Mouse (Mus musculus): ENCODE measurements at regions not wholly inside any gene's neighbourhood (a gene's known extent, or its start where the extent isn't known, plus 50 kb on each side); places are given as distances from the start of the nearest gene placed in this dataset.
"Not testable (repeated sequence)": the region's sequence is repeated elsewhere in the genome, so short reads cannot be mapped to it uniquely, and the experiment has no call there.

- Histone ChIP-seq H3K27ac (ENCODE audit: low read depth) (no peak overlapping the region), H3K27me3 (ENCODE audit: control insufficient read depth, insufficient read depth, low read length) (no peaks in the 10 kb centered on the region), H3K4me3 (ENCODE audit: low read depth, low read length) (no peak overlapping the region), H3K4me2 (ENCODE audit: low read depth, low read length) (no peak overlapping the region), H3K36me3 (replicated peaks; ENCODE audit: control insufficient read depth, insufficient read depth, low read length) (no peaks in the 10 kb centered on the region), H3K4me1 (ENCODE audit: control insufficient read depth, insufficient read depth) (no peaks in the 10 kb centered on the region), H3K9ac (replicated peaks; ENCODE audit: low read depth, low read length) (no peak overlapping the region), H3K9me3 (replicated peaks; ENCODE audit: control insufficient read depth, low read length) (no peaks in the 10 kb centered on the region)
- no peak for TF ChIP-seq EP300 (IDR thresholded peaks at IDR 0.05; ENCODE audit: low read depth)
- no peak for TF ChIP-seq CTCF (IDR thresholded peaks at IDR 0.05; ENCODE audit: low read depth)
- ATAC-seq (ENCODE audit: insufficient read depth, low read depth), result no peak
- no peak for DNase-seq (ENCODE audit: low spot score)
- 93% methylated on average over 8 of the region's 8 CpGs for WGBS
Observed at GRCm38 (mm10) chr8:35089519-35089918, 676.1 kb upstream of the Gm19410 start.

GRCm38 (mm10) chr8:35101701-35102100 lies 663.9 kb upstream of the Gm19410 start:
- DNase-seq (ENCODE audit: low spot score) (no peak), ATAC-seq (ENCODE audit: insufficient read depth, low read depth) (no peak; the same call in 1 of the 2 replicates)
- no peak overlapping the region for H3K27ac ChIP-seq (ENCODE audit: low read depth)
- no peak overlapping the region for H3K4me2 ChIP-seq (ENCODE audit: low read depth, low read length)
- no peaks in the 10 kb centered on the region for H3K9me3 ChIP-seq (replicated peaks; ENCODE audit: control insufficient read depth, low read length)
- H3K4me3 ChIP-seq (ENCODE audit: low read depth, low read length), result no peak overlapping the region
- H3K9ac ChIP-seq (replicated peaks; ENCODE audit: low read depth, low read length), result no peak overlapping the region
- H3K4me1 ChIP-seq (ENCODE audit: control insufficient read depth, insufficient read depth), result 0 out of 2 replicates have a peak, but pooled peaks cover 7% of the 10 kb centered on the region
- H3K36me3 ChIP-seq (replicated peaks; ENCODE audit: control insufficient read depth, insufficient read depth, low read length), result no peaks in the 10 kb centered on the region
- 80% methylated on average over 5 of the region's 5 CpGs for WGBS
- no peak for TF ChIP-seq CTCF (IDR thresholded peaks at IDR 0.05; ENCODE audit: low read depth)
- no peak for TF ChIP-seq EP300 (IDR thresholded peaks at IDR 0.05; ENCODE audit: low read depth)
- H3K27me3 ChIP-seq (ENCODE audit: control insufficient read depth, insufficient read depth, low read length), result no peaks in the 10 kb centered on the region

- not testable (repeated sequence) for H3K27me3 ChIP-seq (ENCODE audit: control insufficient read depth, insufficient read depth, low read length); H3K4me2 ChIP-seq (ENCODE audit: low read depth, low read length); DNase-seq (ENCODE audit: low spot score); H3K9me3 ChIP-seq (replicated peaks; ENCODE audit: control insufficient read depth, low read length); H3K4me1 ChIP-seq (ENCODE audit: control insufficient read depth, insufficient read depth); H3K36me3 ChIP-seq (replicated peaks; ENCODE audit: control insufficient read depth, insufficient read depth, low read length); H3K27ac ChIP-seq (ENCODE audit: low read depth); H3K9ac ChIP-seq (replicated peaks; ENCODE audit: low read depth, low read length); H3K4me3 ChIP-seq (ENCODE audit: low read depth, low read length)
- WGBS, result 12% methylated on average over 3 of the region's 3 CpGs
- peak; percentile 35 for ATAC-seq (ENCODE audit: insufficient read depth, low read depth)
Observed at GRCm38 (mm10) chr8:35102102-35102501, 663.5 kb upstream of the Gm19410 start.

GRCm38 (mm10) chr8:35104465-35104876 lies 661.1 kb upstream of the Gm19410 start:
- not testable (repeated sequence) for H3K4me3 ChIP-seq (ENCODE audit: low read depth, low read length); H3K9me3 ChIP-seq (replicated peaks; ENCODE audit: control insufficient read depth, low read length); H3K27ac ChIP-seq (ENCODE audit: low read depth); H3K4me2 ChIP-seq (ENCODE audit: low read depth, low read length); H3K9ac ChIP-seq (replicated peaks; ENCODE audit: low read depth, low read length); H3K36me3 ChIP-seq (replicated peaks; ENCODE audit: control insufficient read depth, insufficient read depth, low read length); H3K27me3 ChIP-seq (ENCODE audit: control insufficient read depth, insufficient read depth, low read length)
- ATAC-seq (ENCODE audit: insufficient read depth, low read depth) (peak; percentile 76), DNase-seq (ENCODE audit: low spot score) (peak; percentile 7)
- 0 out of 2 replicates have a peak, but pooled peaks cover 14% of the 10 kb centered on the region for H3K4me1 ChIP-seq (ENCODE audit: control insufficient read depth, insufficient read depth)

GRCm38 (mm10) chr8:35109506-35110217 lies 655.9 kb upstream of the Gm19410 start:
- no peak for DNase-seq (ENCODE audit: low spot score)
- 66% methylated on average over 27 of the region's 27 CpGs for WGBS
- Histone ChIP-seq H3K36me3 (replicated peaks; ENCODE audit: control insufficient read depth, insufficient read depth, low read length) (no peaks in the 10 kb centered on the region), H3K4me3 (ENCODE audit: low read depth, low read length) (no peak overlapping the region), H3K4me2 (ENCODE audit: low read depth, low read length) (peak overlapping the region; percentile 28), H3K27ac (ENCODE audit: low read depth) (peak overlapping the region; percentile 5), H3K27me3 (ENCODE audit: control insufficient read depth, insufficient read depth, low read length) (no peaks in the 10 kb centered on the region), H3K9me3 (replicated peaks; ENCODE audit: control insufficient read depth, low read length) (no peaks in the 10 kb centered on the region), H3K4me1 (ENCODE audit: control insufficient read depth, insufficient read depth) (peaks cover 27% of the 10 kb centered on the region), H3K9ac (replicated peaks; ENCODE audit: low read depth, low read length) (no peak overlapping the region)
- ATAC-seq (ENCODE audit: insufficient read depth, low read depth), result no peak
- TF ChIP-seq EP300 (IDR thresholded peaks at IDR 0.05; ENCODE audit: low read depth) (no peak), CTCF (IDR thresholded peaks at IDR 0.05; ENCODE audit: low read depth) (no peak)

GRCm38 (mm10) chr8:35110286-35110685 lies 655.3 kb upstream of the Gm19410 start:
- no peak for DNase-seq (ENCODE audit: low spot score)

More at GRCm38 (mm10) chr8:35110286-35110685, 655.3 kb upstream of the Gm19410 start:
- Histone ChIP-seq H3K27me3 (ENCODE audit: control insufficient read depth, insufficient read depth, low read length) (no peaks in the 10 kb centered on the region), H3K4me2 (ENCODE audit: low read depth, low read length) (no peak overlapping the region; the same call in 1 of the 2 replicates), H3K4me3 (ENCODE audit: low read depth, low read length) (no peak overlapping the region), H3K9ac (replicated peaks; ENCODE audit: low read depth, low read length) (no peak overlapping the region), H3K36me3 (replicated peaks; ENCODE audit: control insufficient read depth, insufficient read depth, low read length) (no peaks in the 10 kb centered on the region), H3K27ac (ENCODE audit: low read depth) (no peak overlapping the region), H3K9me3 (replicated peaks; ENCODE audit: control insufficient read depth, low read length) (no peaks in the 10 kb centered on the region), H3K4me1 (ENCODE audit: control insufficient read depth, insufficient read depth) (peaks cover 25% of the 10 kb centered on the region)
- ATAC-seq (ENCODE audit: insufficient read depth, low read depth), result no peak
- TF ChIP-seq EP300 (IDR thresholded peaks at IDR 0.05; ENCODE audit: low read depth), result no peak
- TF ChIP-seq CTCF (IDR thresholded peaks at IDR 0.05; ENCODE audit: low read depth), result no peak
- 93% methylated on average over 8 of the region's 8 CpGs for WGBS
